Mouse (Mus musculus): ENCODE data around the gene Nav2. TPM values are rescaled to one million over a fixed set of nuclear protein-coding genes. Genes with fewer than 3 reads are reported as not detected.

Nav2 gene
- total and polyA plus RNA-seq, 3 experiments: 1.0 TPM; not detected in 2

DNA sequence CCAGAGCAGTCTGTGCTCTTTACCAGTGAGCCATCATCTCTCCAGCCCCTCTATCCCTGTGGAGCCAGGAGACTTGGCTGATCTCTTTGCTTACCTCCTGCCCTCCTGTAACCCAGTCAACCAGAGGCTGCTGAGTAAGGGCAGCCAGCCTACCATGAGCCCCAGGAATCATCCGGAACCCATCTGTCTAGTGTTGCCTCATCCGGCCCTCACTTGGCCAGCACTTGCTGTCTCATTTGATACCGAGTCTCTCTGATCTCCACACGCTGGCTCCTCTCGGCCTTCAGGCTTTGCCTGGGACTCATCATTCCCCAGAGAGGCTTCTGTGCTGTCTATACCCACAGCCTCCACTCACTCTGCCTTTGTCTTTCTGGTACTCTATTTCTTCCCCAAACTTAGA lies 273.9 kb downstream of the Nav2 start:
- no peak overlapping the region for H3K4me3 ChIP-seq (ENCODE audit: low read depth, low read length)
- DNase-seq (ENCODE audit: low spot score): no peak
- no peak for ATAC-seq (ENCODE audit: extremely low read depth, insufficient number of reproducible peaks, low FRiP score, poor library complexity, severe bottlenecking)
- no peaks in the 10 kb centered on the region for H3K4me1 ChIP-seq (ENCODE audit: insufficient read depth, low read depth, low read length)
- H3K9me3 ChIP-seq (replicated peaks): peaks cover 81% of the 10 kb centered on the region
- TF ChIP-seq POLR2AphosphoS5 (IDR thresholded peaks at IDR 0.05; ENCODE audit: insufficient replicate concordance, low read depth, low read length) (no peak), GATA1 (IDR thresholded peaks at IDR 0.05; ENCODE audit: borderline replicate concordance, low read length) (no peak), GATA2 (IDR thresholded peaks at IDR 0.05; ENCODE audit: borderline replicate concordance, low read depth, low read length) (no peak), TAL1 (conservative IDR thresholded peaks at IDR 0.05; ENCODE audit: low read depth, low read length) (no peak), CTCF (IDR thresholded peaks at IDR 0.05; ENCODE audit: low read depth, low read length) (no peak)
- no peaks in the 10 kb centered on the region for H3K36me3 ChIP-seq (replicated peaks)
- H3K27me3 ChIP-seq (ENCODE audit: insufficient read depth, low read length): no peaks in the 10 kb centered on the region

DNA sequence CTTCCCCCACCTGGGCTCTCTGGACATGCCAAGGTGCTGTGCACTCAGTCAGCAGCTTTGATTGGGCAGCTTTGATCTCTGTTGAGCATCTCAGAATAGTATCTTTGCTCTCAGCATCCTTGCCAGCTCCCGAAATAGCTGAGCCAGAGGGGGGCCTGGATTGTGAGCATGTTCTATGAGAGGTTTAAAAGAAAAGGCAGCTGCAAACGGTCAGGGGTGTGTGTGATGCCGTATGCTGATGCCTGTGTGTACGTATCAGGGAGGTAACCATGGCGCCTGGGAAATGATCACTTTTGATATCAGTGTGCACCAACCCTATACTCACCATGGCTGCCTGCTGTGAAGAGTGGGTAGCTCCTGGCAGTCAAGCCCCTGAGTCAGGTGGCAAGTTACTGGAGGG lies 275.2 kb downstream of the Nav2 start:
- Histone ChIP-seq H3K36me3 (replicated peaks) (no peaks in the 10 kb centered on the region), H3K4me3 (ENCODE audit: low read depth, low read length) (no peak overlapping the region), H3K27me3 (ENCODE audit: insufficient read depth, low read length) (no peaks in the 10 kb centered on the region), H3K9me3 (replicated peaks) (peaks cover 80% of the 10 kb centered on the region), H3K4me1 (ENCODE audit: insufficient read depth, low read depth, low read length) (no peaks in the 10 kb centered on the region)
- no peak for DNase-seq (ENCODE audit: low spot score)
- TF ChIP-seq POLR2AphosphoS5 (IDR thresholded peaks at IDR 0.05; ENCODE audit: insufficient replicate concordance, low read depth, low read length) (no peak), CTCF (IDR thresholded peaks at IDR 0.05; ENCODE audit: low read depth, low read length) (no peak), TAL1 (conservative IDR thresholded peaks at IDR 0.05; ENCODE audit: low read depth, low read length) (no peak), GATA1 (IDR thresholded peaks at IDR 0.05; ENCODE audit: borderline replicate concordance, low read length) (no peak), GATA2 (IDR thresholded peaks at IDR 0.05; ENCODE audit: borderline replicate concordance, low read depth, low read length) (no peak)
- ATAC-seq (ENCODE audit: extremely low read depth, insufficient number of reproducible peaks, low FRiP score, poor library complexity, severe bottlenecking): no peak

DNA sequence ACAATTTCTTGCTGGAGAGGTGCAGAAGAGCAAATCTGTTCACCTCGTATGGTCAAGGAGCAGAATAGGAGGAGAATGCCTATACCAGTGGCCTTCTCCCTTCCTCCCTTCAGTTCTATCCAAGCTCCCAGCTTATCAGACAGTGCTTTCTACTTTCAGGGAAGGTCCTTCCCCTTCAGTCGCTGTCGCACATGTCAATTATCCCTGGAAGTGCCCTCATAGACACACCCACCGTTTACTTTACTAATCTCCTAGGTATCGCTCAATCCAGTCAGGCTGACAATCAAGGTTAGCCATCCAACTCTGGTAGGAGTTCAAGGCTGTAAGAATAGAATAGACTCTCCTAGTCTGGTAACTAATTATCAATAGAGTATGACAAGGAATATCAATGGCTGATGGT lies 277.5 kb downstream of the Nav2 start:
- no peak for DNase-seq (ENCODE audit: low spot score)
- Histone ChIP-seq H3K9me3 (replicated peaks) (peaks cover 73% of the 10 kb centered on the region), H3K36me3 (replicated peaks) (no peaks in the 10 kb centered on the region), H3K4me1 (ENCODE audit: insufficient read depth, low read depth, low read length) (no peaks in the 10 kb centered on the region), H3K4me3 (ENCODE audit: low read depth, low read length) (no peak overlapping the region), H3K27me3 (ENCODE audit: insufficient read depth, low read length) (no peaks in the 10 kb centered on the region)
- ATAC-seq (ENCODE audit: extremely low read depth, insufficient number of reproducible peaks, low FRiP score, poor library complexity, severe bottlenecking): no peak
- TF ChIP-seq POLR2AphosphoS5 (IDR thresholded peaks at IDR 0.05; ENCODE audit: insufficient replicate concordance, low read depth, low read length): no peak
- TF ChIP-seq GATA1 (IDR thresholded peaks at IDR 0.05; ENCODE audit: borderline replicate concordance, low read length): no peak
- no peak for TF ChIP-seq TAL1 (conservative IDR thresholded peaks at IDR 0.05; ENCODE audit: low read depth, low read length)
- TF ChIP-seq CTCF (IDR thresholded peaks at IDR 0.05; ENCODE audit: low read depth, low read length): no peak
- no peak for TF ChIP-seq GATA2 (IDR thresholded peaks at IDR 0.05; ENCODE audit: borderline replicate concordance, low read depth, low read length)

DNA sequence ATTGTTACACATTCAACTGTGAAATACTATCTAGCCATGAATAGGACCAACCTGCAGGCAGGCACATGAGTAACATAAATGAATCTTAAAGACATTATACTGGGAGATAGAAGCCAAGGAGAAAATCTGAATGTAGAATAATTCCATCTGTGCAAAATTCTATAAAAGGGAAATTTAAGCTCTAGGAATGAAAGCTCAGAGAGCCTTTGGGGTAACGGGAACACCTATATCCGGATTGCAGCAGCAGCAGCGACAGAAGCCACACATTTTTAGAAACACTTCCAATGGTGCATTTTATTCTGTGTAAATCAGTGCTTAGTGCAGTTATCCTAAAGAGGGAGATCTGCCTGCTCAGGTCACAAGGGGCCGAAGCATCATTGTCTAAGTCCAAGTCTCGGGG lies 280.8 kb downstream of the Nav2 start:
- no peaks in the 10 kb centered on the region for H3K4me1 ChIP-seq (ENCODE audit: insufficient read depth, low read depth, low read length)
- no peak overlapping the region for H3K4me3 ChIP-seq (ENCODE audit: low read depth, low read length)
- no peaks in the 10 kb centered on the region for H3K27me3 ChIP-seq (ENCODE audit: insufficient read depth, low read length)
- peaks cover 79% of the 10 kb centered on the region for H3K9me3 ChIP-seq (replicated peaks)
- H3K36me3 ChIP-seq (replicated peaks): no peaks in the 10 kb centered on the region
- TF ChIP-seq CTCF (IDR thresholded peaks at IDR 0.05; ENCODE audit: low read depth, low read length): no peak
- no peak for TF ChIP-seq GATA2 (IDR thresholded peaks at IDR 0.05; ENCODE audit: borderline replicate concordance, low read depth, low read length)
- TF ChIP-seq TAL1 (conservative IDR thresholded peaks at IDR 0.05; ENCODE audit: low read depth, low read length): no peak
- TF ChIP-seq POLR2AphosphoS5 (IDR thresholded peaks at IDR 0.05; ENCODE audit: insufficient replicate concordance, low read depth, low read length): no peak
- no peak for TF ChIP-seq GATA1 (IDR thresholded peaks at IDR 0.05; ENCODE audit: borderline replicate concordance, low read length)
- no peak for DNase-seq (ENCODE audit: low spot score)
- no peak for ATAC-seq (ENCODE audit: extremely low read depth, insufficient number of reproducible peaks, low FRiP score, poor library complexity, severe bottlenecking)

DNA sequence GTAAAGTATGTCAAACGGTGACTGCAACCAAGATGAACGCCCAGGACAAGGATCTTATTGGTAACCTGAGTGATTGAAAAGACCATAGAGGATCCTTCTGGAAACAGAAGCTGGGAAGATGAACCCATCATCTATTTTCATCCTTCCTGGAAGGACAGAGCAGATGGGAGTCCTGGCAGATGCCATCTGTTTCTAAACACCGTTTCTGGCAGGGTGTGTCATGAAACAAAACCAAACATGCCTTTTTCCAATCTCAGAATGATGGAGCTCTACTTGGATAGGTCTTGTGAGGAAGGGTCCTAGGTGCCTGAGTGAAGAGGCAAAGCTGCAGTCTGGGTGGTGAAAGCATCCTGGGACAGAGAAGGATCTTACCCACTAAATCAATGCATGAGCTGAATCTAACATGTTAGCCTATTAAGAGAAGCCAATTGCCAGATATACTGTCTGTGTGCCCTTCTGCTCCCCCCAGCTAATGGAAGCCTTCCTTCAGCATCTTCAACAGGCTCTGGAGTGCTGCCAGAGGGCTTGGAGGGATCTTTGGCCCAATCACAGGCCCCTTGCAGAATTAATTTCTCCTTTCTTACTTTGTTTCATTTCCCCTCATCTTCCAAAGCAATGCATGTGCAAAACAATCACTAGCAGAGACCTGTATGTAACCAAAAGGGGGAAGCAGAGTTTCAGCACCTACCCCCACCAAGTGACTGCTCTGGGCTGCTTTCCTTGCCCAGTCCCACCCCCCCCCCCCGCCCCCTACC lies 281.9 kb downstream of the Nav2 start:
- Histone ChIP-seq H3K4me1 (ENCODE audit: insufficient read depth, low read depth, low read length) (no peaks in the 10 kb centered on the region), H3K9me3 (replicated peaks) (peaks cover 78% of the 10 kb centered on the region), H3K4me3 (ENCODE audit: low read depth, low read length) (no peak overlapping the region), H3K36me3 (replicated peaks) (no peaks in the 10 kb centered on the region), H3K27me3 (ENCODE audit: insufficient read depth, low read length) (no peaks in the 10 kb centered on the region)
- no peak for ATAC-seq (ENCODE audit: extremely low read depth, insufficient number of reproducible peaks, low FRiP score, poor library complexity, severe bottlenecking)
- no peak for DNase-seq (ENCODE audit: low spot score)
- TF ChIP-seq GATA2 (IDR thresholded peaks at IDR 0.05; ENCODE audit: borderline replicate concordance, low read depth, low read length) (no peak), TAL1 (conservative IDR thresholded peaks at IDR 0.05; ENCODE audit: low read depth, low read length) (no peak), CTCF (IDR thresholded peaks at IDR 0.05; ENCODE audit: low read depth, low read length) (no peak), GATA1 (IDR thresholded peaks at IDR 0.05; ENCODE audit: borderline replicate concordance, low read length) (no peak), POLR2AphosphoS5 (IDR thresholded peaks at IDR 0.05; ENCODE audit: insufficient replicate concordance, low read depth, low read length) (no peak)

DNA sequence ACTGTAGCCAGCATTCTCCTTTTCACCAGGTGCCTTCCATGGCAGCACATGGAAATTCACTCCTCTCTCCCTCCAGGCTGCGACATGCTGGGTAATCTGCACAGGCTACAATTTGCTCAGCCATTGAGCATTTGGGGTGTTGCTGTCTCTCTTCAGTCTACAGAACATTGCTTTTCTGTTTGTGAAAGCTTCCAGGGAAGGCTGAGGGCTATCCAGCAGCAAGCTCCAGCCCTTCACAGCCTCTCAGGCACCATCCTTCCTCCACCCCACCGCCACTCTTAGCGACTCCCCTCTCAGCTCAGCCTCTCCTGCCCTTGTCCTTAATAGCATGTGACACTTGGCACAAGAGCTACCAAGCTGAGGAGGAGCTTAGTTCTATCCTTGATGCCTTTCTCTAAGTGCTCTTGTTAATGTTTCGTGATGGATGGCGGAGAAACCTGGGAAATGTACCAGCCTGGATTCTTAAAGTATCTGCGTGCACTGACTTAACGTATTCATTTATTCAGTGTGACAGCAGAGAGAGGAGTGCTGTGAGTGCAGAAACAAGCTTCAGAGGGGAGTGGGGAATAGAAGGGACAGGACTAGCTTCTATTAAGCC lies 282.7 kb downstream of the Nav2 start:
- no peaks in the 10 kb centered on the region for H3K4me1 ChIP-seq (ENCODE audit: insufficient read depth, low read depth, low read length)
- peaks cover 77% of the 10 kb centered on the region for H3K9me3 ChIP-seq (replicated peaks)
- ATAC-seq (ENCODE audit: extremely low read depth, insufficient number of reproducible peaks, low FRiP score, poor library complexity, severe bottlenecking): no peak
- no peak for TF ChIP-seq POLR2AphosphoS5 (IDR thresholded peaks at IDR 0.05; ENCODE audit: insufficient replicate concordance, low read depth, low read length)
- no peak for TF ChIP-seq CTCF (IDR thresholded peaks at IDR 0.05; ENCODE audit: low read depth, low read length)
- no peak for TF ChIP-seq GATA1 (IDR thresholded peaks at IDR 0.05; ENCODE audit: borderline replicate concordance, low read length)
- TF ChIP-seq TAL1 (conservative IDR thresholded peaks at IDR 0.05; ENCODE audit: low read depth, low read length): no peak
- TF ChIP-seq GATA2 (IDR thresholded peaks at IDR 0.05; ENCODE audit: borderline replicate concordance, low read depth, low read length): no peak
- no peaks in the 10 kb centered on the region for H3K27me3 ChIP-seq (ENCODE audit: insufficient read depth, low read length)
- H3K36me3 ChIP-seq (replicated peaks): no peaks in the 10 kb centered on the region
- DNase-seq (ENCODE audit: low spot score): no peak
- H3K4me3 ChIP-seq (ENCODE audit: low read depth, low read length): no peak overlapping the region
